Mouse (Mus musculus): Measurements from ENCODE around the gene Rgs16. TPM values are rescaled to one million over a fixed set of nuclear protein-coding genes. Genes with fewer than 3 reads are reported as not detected.

The Rgs16 gene
- polyA plus RNA-seq, 1 experiment from 2014 or later: 4.0 TPM

DNA sequence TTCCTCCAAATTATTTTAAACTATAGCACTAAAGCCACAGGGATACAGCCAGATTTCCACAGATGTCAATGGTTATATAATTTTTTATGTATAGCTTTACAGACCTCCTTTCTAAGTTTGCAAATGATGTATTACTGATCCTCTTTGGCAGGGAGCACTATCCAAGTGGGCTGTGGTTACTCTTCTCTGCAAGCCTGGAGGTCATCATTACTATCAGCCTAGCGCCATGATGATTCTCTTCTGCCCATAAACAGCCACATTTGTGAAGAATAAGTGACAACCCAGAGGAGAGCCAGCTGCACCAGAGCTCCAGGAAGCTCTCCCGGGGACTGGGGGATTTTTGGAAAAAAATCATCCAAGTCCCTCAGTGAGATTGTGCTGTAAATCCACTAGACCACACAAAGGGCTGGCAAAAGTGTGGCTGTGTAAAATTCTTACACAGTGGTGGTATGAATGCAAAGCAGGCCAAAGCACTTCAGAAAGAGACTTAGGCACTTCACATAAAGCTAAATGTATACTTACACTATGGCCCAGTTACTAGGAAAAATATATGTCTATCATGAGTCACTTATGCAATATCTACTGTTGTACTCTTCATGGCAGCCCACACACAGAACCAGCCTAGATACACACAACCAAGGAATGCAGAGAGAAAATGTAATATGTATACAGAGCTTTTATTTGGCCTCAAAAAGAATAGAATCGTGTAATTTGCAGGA is 28.4 kb upstream of the Rgs16 start:
- H3K9ac ChIP-seq (ENCODE audit: low read depth, low read length): no peak overlapping the region
- no peak for ATAC-seq (replicated peaks; ENCODE audit: low FRiP score, low read depth)
- no peaks in the 10 kb centered on the region for H3K27me3 ChIP-seq (ENCODE audit: insufficient read depth, low read length)
- no peaks in the 10 kb centered on the region for H3K36me3 ChIP-seq (ENCODE audit: insufficient read depth, low read length)
- TF ChIP-seq CTCF (IDR thresholded peaks at IDR 0.05; ENCODE audit: low read depth): no peak
- no peak overlapping the region for H3K4me3 ChIP-seq (replicated peaks; ENCODE audit: low read depth, low read length)
- H3K4me2 ChIP-seq (ENCODE audit: low read length): no peak overlapping the region
- no peaks in the 10 kb centered on the region for H3K4me1 ChIP-seq (replicated peaks; ENCODE audit: insufficient read depth, low read length)
- H3K27ac ChIP-seq: no peak overlapping the region
- 67% methylated on average over 3 of the region's 3 CpGs for WGBS
- no peaks in the 10 kb centered on the region for H3K9me3 ChIP-seq (replicated peaks; ENCODE audit: low read length)
- peak; percentile 15 for DNase-seq (ENCODE audit: low spot score)

DNA sequence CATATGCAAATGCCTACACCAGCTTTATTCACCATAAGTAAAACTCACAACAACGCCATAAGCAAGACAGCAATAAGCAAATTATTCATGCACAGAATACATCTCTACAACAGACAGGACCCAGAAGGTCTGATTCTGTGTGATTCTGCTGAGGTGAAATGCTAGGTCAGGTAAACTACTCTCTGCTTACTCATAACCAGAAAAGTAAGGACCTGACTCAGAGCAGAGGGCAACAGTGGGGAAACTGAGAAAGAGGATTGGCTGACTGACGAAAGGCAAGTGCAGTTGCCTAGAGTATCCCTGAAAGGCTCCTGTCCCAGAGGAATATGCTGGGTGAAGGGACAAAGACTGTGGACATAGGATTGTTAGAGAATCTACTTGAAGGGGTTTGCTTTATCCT is 27.5 kb upstream of the Rgs16 start:
- no peak for DNase-seq (ENCODE audit: low spot score)
- ATAC-seq (replicated peaks; ENCODE audit: low FRiP score, low read depth): no peak
- TF ChIP-seq CTCF (IDR thresholded peaks at IDR 0.05; ENCODE audit: low read depth): no peak
- no peaks in the 10 kb centered on the region for H3K9me3 ChIP-seq (replicated peaks; ENCODE audit: low read length)
- no peaks in the 10 kb centered on the region for H3K27me3 ChIP-seq (ENCODE audit: insufficient read depth, low read length)
- WGBS: 95% methylated on average over 2 of the region's 2 CpGs
- no peaks in the 10 kb centered on the region for H3K36me3 ChIP-seq (ENCODE audit: insufficient read depth, low read length)
- no peak overlapping the region for H3K9ac ChIP-seq (ENCODE audit: low read depth, low read length)
- no peak overlapping the region for H3K27ac ChIP-seq
- H3K4me3 ChIP-seq (replicated peaks; ENCODE audit: low read depth, low read length): no peak overlapping the region
- no peaks in the 10 kb centered on the region for H3K4me1 ChIP-seq (replicated peaks; ENCODE audit: insufficient read depth, low read length)
- no peak overlapping the region for H3K4me2 ChIP-seq (ENCODE audit: low read length)

DNA sequence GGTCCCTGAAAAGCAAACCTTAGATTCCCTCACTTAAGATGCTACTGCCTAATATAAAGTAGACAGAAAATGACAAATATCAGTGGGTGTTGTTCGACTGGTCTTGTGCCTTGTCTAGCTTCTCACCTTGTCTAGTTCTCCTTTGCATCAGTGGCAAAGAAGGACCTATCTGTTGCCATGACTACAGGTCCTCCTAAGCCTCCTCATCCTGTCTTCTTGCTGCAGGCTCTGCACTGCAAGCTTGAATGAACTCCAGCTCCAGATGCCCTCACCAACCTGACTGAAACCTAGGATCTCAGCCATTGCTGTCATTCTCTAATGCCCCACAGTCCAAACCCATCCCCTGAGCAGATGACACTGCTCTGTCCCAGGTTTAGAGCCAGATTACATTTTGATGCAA is 22.2 kb upstream of the Rgs16 start:
- 82% methylated on average over 1 of the region's 1 CpGs for WGBS
- Histone ChIP-seq H3K27me3 (ENCODE audit: insufficient read depth, low read length) (no peaks in the 10 kb centered on the region), H3K27ac (no peak overlapping the region), H3K4me1 (replicated peaks; ENCODE audit: insufficient read depth, low read length) (no peaks in the 10 kb centered on the region; the same call in 1 of the 2 replicates), H3K4me2 (ENCODE audit: low read length) (no peak overlapping the region), H3K9me3 (replicated peaks; ENCODE audit: low read length) (no peaks in the 10 kb centered on the region), H3K9ac (ENCODE audit: low read depth, low read length) (no peak overlapping the region), H3K36me3 (ENCODE audit: insufficient read depth, low read length) (no peaks in the 10 kb centered on the region), H3K4me3 (replicated peaks; ENCODE audit: low read depth, low read length) (no peak overlapping the region)
- no peak for TF ChIP-seq CTCF (IDR thresholded peaks at IDR 0.05; ENCODE audit: low read depth)
- no peak for DNase-seq (ENCODE audit: low spot score)
- no peak for ATAC-seq (replicated peaks; ENCODE audit: low FRiP score, low read depth)

DNA sequence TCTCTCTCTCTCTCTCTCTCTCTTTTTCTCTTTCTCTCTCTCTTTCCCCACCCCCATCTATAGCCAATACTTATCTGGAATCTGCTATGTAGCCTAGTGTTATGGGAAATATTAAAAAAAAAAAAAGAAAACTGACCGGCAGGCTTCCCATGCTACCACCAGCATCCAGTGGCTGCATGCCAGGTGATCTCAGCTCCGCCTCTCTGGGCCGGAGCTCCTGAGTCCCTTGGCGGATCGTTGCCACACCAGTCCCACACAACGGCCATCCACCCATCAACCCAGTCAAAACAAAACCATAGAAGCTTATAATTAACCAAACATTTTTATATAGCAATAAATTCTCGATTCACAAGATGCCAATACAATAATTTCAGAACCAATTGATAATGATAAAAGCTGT is 19.2 kb upstream of the Rgs16 start:
- Histone ChIP-seq H3K9me3 (replicated peaks; ENCODE audit: low read length) (no peaks in the 10 kb centered on the region), H3K4me3 (replicated peaks; ENCODE audit: low read depth, low read length) (no peak overlapping the region), H3K4me1 (replicated peaks; ENCODE audit: insufficient read depth, low read length) (no peaks in the 10 kb centered on the region; the same call in 1 of the 2 replicates), H3K27ac (no peak overlapping the region), H3K4me2 (ENCODE audit: low read length) (no peak overlapping the region), H3K27me3 (ENCODE audit: insufficient read depth, low read length) (no peaks in the 10 kb centered on the region), H3K9ac (ENCODE audit: low read depth, low read length) (no peak overlapping the region), H3K36me3 (ENCODE audit: insufficient read depth, low read length) (no peaks in the 10 kb centered on the region)
- whole genome bisulfite sequencing: 66% methylated on average over 7 of the region's 7 CpGs
- DNase-seq (ENCODE audit: low spot score) (no peak), ATAC-seq (replicated peaks; ENCODE audit: low FRiP score, low read depth) (no peak)
- TF ChIP-seq CTCF (IDR thresholded peaks at IDR 0.05; ENCODE audit: low read depth): no peak

DNA sequence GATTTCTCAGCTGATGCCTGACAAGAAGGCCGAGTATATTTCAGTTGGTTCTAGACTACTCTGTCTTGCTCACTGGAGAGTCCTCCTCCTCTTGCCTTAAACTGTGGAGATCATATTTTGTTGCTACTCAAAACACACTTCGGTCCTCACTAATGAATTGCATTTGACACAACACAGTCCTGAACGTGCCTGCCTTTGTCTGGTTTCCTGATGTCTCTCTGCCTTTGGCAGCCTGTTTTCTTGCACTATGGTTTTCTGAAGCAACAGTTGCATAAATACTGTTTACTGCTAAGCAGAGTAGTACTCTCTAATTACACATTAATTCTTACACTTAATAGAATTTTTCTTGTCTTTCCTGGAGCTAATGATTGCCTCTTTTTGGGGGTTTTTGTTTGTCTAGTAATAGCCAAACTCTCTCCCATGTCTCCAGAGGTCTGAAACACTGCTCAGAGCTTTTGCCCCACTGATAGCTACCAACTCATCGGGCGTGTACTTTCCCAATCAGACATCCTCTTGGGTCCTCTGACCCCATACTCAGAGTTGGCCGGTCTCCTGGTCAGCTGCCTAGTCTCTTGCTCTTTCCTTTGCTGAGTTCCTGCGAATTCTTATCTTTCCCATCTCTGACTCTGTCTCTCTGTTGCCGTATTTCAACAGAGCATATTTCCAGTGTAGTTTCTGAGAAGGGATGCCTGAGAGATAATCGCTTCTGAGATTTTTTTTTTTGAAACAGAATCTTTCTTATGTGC is 18.4 kb upstream of the Rgs16 start:
- Histone ChIP-seq H3K27ac (no peak overlapping the region), H3K4me1 (replicated peaks; ENCODE audit: insufficient read depth, low read length) (no peaks in the 10 kb centered on the region; the same call in 1 of the 2 replicates), H3K4me2 (ENCODE audit: low read length) (no peak overlapping the region), H3K36me3 (ENCODE audit: insufficient read depth, low read length) (no peaks in the 10 kb centered on the region), H3K4me3 (replicated peaks; ENCODE audit: low read depth, low read length) (no peak overlapping the region), H3K9ac (ENCODE audit: low read depth, low read length) (no peak overlapping the region), H3K9me3 (replicated peaks; ENCODE audit: low read length) (no peaks in the 10 kb centered on the region), H3K27me3 (ENCODE audit: insufficient read depth, low read length) (no peaks in the 10 kb centered on the region)
- 66% methylated on average over 9 of the region's 9 CpGs for WGBS
- no peak for TF ChIP-seq CTCF (IDR thresholded peaks at IDR 0.05; ENCODE audit: low read depth)
- DNase-seq (ENCODE audit: low spot score) (no peak), ATAC-seq (replicated peaks; ENCODE audit: low FRiP score, low read depth) (no peak)

DNA sequence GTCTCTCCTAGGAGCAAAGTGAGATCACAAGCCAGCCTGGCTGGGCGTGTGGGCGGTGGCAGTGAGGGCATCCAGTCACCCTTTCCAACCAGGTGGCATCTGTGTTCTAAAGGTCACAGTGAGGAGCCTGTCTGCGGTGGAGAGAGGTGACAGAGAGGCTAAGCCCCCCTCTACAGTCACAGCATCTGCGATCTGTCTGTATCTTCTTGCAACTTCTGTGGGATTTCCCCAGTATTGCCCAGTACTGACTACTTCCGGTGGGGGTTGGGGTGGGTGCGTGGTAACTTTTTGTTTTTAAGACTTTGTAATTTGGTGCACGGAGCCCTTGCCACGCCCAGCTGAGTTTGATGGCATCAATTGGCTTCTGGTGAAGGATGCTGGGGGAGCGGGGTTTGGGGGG is 16.7 kb upstream of the Rgs16 start:
- no peak overlapping the region for H3K9ac ChIP-seq (ENCODE audit: low read depth, low read length)
- no peaks in the 10 kb centered on the region for H3K9me3 ChIP-seq (replicated peaks; ENCODE audit: low read length)
- DNase-seq (ENCODE audit: low spot score) (no peak), ATAC-seq (replicated peaks; ENCODE audit: low FRiP score, low read depth) (no peak)
- no peak for TF ChIP-seq CTCF (IDR thresholded peaks at IDR 0.05; ENCODE audit: low read depth)
- H3K4me1 ChIP-seq (replicated peaks; ENCODE audit: insufficient read depth, low read length): no peaks in the 10 kb centered on the region; the same call in 1 of the 2 replicates
- no peaks in the 10 kb centered on the region for H3K36me3 ChIP-seq (ENCODE audit: insufficient read depth, low read length)
- H3K27ac ChIP-seq: no peak overlapping the region
- no peak overlapping the region for H3K4me3 ChIP-seq (replicated peaks; ENCODE audit: low read depth, low read length)
- WGBS: 61% methylated on average over 9 of the region's 9 CpGs
- H3K27me3 ChIP-seq (ENCODE audit: insufficient read depth, low read length): no peaks in the 10 kb centered on the region
- no peak overlapping the region for H3K4me2 ChIP-seq (ENCODE audit: low read length)

All from kidney, postnatal 0 days (tissue).